Mouse (Mus musculus) lung, postnatal 14 days (tissue): ENCODE results near the gene Keap1.
"Not testable (repeated sequence)": the region's sequence is repeated elsewhere in the genome, so short reads cannot be mapped to it uniquely, and the experiment has no call there.

Experiments used
- DNase-seq: peaks from one replicate; pipeline ENCODE4 v3.0.0; 2021

Gene Keap1

DNA sequence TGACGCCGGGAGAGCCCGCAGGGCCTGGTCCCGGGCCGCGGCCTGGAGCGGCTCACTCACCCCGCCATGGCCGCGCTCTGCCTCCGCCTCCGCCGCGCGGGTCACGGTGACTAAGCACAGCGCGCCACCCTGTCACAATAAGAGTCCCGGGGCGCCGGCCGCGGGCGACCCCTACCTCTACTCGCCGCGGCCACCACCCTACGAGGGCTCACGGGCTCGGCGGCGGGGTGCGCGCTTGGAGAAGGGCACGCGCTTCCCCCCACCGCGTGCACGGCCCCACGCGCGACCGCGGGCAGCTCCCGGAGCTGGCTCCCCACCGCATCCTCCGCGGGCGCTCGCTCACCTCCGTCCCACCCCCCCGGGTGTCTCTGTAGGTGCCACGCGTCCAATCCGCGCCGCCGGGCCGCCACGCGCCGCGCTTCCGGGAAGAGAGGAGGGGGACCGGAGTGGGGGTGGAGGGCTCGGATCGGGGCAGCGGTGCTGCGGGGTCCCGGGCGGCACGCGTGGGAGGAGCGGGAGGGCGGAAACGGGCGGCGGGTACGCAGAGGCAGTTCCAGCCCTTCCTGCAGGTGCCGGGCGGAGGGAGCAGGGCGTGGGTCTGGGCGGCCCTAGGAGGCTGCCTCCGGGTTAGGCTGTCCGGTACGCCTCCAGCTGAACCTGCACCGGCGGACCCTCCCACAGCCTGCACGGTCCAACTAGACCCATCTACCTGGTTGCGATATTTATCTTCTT, at the start of gene Keap1:
Gene Keap1, minus strand, starts transcription at position 629 of the 732 bp plus-strand sequence.
- DNase-seq, result peak; percentile 83

- peak; percentile 22 for DNase-seq
These were observed 49.5 kb upstream of the Keap1 start for GRCm38 (mm10) chr9:21288404-21289336.

GRCm38 (mm10) chr9:21287571-21288402, 48.6 kb upstream of the Keap1 start, which contains the start of gene Kri1:
Gene Kri1, minus strand, starts transcription at chr9:21287969.
- DNase-seq, result peak; percentile 98

DNA sequence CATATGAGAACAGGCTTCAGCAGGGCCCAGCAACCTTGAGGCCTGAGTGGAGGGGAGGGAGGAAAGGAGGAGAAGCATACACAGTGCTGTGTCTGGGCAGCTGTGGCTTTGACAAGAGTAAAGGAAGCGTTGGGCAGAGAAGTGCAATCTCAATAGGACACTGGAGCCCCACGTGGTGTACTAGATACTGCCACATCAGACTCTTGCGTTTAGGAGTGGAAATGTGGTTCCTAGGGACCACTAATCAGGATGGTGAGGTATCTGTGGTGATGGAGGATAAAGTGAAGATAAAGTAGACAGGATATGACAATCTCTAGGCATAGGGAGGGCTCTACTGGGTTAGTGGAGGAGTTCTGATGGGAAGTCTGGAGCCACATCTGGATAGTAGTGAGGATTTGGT, 47.6 kb upstream of the Keap1 start:
- DNase-seq, result no peak

GRCm38 (mm10) chr9:21283994-21284393, 44.8 kb upstream of the Keap1 start:
- DNase-seq, result no peak

GRCm38 (mm10) chr9:21283591-21283990, 44.4 kb upstream of the Keap1 start:
- DNase-seq, result no peak

GRCm38 (mm10) chr9:21277776-21278175, 38.6 kb upstream of the Keap1 start:
- no peak for DNase-seq

- no peak for DNase-seq
These were observed 37.1 kb upstream of the Keap1 start for GRCm38 (mm10) chr9:21276307-21276706.

- DNase-seq, result no peak
These were observed 36.6 kb upstream of the Keap1 start for GRCm38 (mm10) chr9:21275727-21276126.

DNA sequence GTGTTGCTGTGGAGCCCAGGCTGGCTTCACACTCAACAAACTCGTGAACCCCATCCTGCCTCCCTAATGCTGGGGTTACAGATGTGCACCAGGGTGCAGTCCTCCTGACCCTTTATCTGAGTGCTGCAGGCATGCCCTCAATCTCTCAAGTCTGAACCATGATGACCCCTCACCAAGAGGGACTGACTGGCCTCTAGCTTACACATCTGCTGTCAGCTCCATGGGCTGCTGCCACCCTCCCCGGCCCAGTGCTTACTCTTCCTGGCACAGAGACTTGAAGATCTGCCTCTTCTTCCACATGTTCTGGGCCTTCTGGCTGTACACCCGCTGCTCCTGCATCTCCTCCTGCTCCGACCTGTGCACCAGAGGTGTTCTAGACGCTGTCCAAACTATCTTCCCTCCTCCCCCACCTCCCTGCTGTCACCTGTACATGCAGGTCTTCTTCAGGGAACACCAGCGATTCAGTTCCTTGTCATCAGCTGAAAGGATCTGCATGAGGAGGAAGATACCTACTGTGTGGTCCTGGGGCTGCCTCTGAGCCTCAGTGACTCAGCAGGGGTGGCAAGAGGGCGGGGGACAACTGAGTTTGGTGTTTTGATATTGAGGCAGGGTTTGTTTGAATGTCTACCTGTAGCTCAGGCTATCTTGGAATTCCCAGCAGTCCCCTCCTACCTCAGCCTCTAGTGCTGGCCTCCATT, 36.0 kb upstream of the Keap1 start:
- no peak for DNase-seq

- DNase-seq, result no peak
These were observed 35.2 kb upstream of the Keap1 start for GRCm38 (mm10) chr9:21274336-21274735.

DNA sequence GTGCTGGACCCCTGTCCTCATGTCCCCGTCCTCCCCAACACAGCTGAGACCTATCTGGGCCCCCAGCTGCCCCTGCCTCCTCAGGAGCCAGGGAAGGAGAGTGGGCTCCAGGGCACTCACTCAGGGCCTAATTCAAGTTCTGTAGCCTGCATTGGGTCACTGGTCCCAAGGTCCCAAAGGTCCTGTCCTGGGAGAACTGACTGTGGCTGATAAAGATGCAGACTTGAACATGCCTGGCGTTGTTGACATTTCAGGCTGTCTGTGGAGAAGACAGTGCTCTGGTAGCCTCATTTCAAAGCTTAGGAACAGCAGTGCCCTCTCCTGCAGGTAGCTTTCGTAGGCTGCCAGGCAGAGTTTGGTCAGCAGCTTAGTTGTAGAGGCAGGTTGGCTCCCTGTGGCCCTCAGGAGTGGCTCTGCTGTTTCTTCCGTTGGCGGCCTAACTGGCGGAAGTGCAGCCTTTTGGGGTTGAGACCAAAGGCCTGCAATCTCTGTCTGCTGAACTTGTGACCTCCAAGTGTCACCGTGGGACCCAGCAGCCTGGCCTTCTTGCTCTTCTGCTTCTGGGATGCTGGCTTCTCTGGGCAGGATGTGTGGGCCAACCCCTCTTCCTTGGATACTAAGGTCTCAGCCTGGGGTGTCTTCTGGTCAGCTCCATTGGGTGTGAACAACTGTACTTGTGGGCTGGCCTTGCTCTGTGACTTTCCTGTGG, 34.5 kb upstream of the Keap1 start:
- DNase-seq, result peak; percentile 34

DNA sequence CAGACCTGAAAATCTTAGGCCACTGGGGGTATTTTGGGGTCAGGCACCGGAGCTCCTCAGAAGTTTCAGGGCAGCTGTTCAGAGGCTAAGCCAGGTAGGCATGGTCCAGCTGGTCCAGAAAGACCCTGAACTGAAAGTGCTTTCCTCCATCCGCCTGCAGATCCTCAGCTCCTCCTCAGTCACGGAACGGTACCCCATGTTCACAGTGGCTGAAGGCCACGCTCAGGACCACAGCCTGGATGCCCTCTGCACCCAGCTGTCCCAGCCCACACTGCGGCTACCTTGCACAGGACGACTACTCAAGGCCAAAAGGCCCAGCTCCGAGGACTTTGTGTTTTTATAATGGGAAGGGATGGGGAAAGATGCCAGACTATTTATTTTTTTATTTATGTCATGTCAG, 33.9 kb upstream of the Keap1 start:
- no peak for DNase-seq

GRCm38 (mm10) chr9:21272391-21272790, 33.2 kb upstream of the Keap1 start:
- DNase-seq, result no peak

GRCm38 (mm10) chr9:21269590-21269989, 30.4 kb upstream of the Keap1 start:
- DNase-seq, result not testable (repeated sequence)

GRCm38 (mm10) chr9:21268305-21268704, 29.1 kb upstream of the Keap1 start:
- no peak for DNase-seq

DNA sequence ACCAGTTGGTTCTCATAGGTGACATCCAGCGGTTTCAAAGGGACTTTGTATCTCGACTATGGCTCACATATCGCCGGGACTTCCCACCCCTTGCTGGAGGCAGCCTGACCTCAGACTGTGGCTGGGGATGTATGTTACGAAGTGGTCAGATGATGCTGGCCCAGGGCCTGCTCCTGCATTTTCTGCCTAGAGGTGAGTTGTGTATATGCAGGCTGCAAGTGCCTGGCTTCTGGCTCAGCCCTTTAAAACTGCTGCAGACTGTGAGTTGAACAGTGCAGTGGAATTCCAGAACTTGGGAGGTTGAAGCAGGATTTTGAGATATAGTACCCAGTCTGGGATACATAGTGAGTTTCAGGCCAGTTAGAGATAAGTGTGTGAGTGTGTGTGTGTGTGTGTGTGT, 27.7 kb upstream of the Keap1 start:
- no peak for DNase-seq

DNA sequence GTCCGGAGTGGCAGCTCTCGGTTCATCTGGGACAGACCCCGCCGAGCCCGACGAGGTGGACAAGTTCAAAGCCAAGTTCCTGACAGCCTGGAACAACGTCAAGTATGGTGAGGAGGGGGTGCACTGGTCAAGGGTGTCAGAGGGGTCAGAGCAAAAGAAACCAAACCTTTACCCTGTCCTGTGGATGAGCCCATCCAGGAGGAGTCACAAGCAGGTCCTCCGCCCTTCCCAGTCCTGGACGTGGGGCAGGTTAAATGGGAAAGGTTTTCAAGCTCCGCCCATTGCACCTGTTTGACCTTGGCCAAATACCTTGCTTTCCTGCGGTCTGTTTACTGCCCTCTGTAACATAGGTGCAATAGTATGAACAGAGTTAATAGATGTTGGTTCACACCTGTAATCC, 26.4 kb upstream of the Keap1 start:
- no peak for DNase-seq

DNA sequence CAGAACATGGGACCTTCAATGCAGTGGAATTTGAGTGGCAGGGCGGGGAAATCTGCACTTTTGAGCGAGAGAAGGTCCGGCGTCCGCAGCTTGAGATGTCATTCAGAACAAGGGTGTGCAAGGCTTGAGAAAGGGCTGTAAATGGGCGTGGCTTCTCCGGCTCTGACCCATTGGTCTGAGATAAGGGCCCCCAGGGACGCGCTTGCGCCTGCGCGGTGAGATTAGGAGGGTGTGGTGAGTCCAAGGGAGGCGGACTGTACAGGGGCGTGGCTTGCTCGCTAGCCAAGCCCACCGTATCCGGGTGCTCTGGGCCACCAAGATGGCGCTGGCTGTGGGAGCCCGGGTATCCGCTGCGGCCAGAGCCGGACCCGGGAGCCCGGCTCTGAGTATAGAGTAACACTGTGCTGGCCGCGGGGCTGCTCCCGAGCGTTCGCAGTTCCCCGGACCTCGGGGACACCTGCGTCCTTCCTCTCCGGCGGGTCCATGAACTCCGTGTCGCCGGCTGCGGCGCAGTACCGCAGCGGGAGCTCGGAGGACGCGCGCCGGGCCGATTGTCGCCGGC, 25.9 kb upstream of the Keap1 start, which contains the start of gene Atg4d:
Gene Atg4d, plus strand, starts transcription at position 294 of the 562 bp plus-strand sequence.
- peak; percentile 98 for DNase-seq

DNA sequence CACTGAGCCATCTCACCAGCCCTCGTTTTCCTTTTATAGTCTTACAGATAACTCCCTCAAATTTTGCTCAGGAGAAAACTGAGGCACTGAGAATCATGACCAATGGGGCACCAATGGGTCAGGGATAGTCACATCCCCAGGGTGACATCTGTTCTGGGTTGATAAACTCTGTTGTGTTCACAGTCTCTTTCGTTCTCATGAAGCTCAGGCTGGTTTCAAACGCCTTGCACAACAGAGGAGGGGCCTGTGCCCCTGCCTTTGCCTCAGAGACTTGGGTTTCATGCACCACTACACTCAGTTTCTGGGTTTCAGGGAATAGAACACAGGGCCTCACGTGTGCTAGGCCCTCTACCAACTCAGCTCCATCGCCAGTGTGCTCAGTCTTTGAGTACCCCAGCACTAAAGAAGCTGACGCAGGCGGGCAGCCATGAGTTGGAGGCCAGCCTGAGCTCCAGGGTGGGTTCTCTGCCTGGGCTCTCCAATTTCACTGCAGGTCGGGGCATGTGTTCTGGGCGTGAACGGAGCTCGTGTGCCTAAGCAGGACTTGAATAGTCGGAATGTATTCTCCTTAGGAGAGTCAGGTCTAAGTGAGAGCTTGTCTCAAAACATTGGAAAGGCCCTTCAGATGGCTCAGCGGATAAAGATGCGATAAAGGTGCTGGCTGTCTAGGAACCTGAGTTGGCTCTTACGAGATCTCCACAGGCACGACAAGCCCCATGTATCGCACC, 25.3 kb upstream of the Keap1 start:
- no peak for DNase-seq

- DNase-seq, result no peak
These were observed 22.7 kb upstream of the Keap1 start for GRCm38 (mm10) chr9:21261831-21262230.
